In genomic region chr16:49156193-49156592, GRCm38 (mm10) we compare ENCODE assay signal across 18 mouse cellular contexts.
"Had no signal": no experiment of that assay in that cellular context is flagged by ENCODE, and none has a peak within 500 bp of the region (broad histone marks: within the 10 kb centered on the region; RNA-seq: fewer than 3 reads in every experiment).

No protein-coding gene starts in this region.

- ATAC-seq: liver, embryonic 12.5 days had no signal

- H3K9me3 ChIP-seq: kidney, embryonic 15.5 days; limb, embryonic 10.5 days; limb, embryonic 13.5 days; liver, embryonic 12.5 days; liver, embryonic 15.5 days; lung, embryonic 15.5 days had no signal

- H3K27me3 ChIP-seq: kidney, embryonic 15.5 days; limb, embryonic 13.5 days; liver, embryonic 12.5 days; liver, embryonic 15.5 days; lung, embryonic 15.5 days had no signal

- H3K4me1 ChIP-seq: kidney, embryonic 15.5 days; limb, embryonic 10.5 days; limb, embryonic 13.5 days; liver, embryonic 12.5 days; liver, embryonic 15.5 days; lung, embryonic 15.5 days had no signal

- H3K9ac ChIP-seq: kidney, embryonic 15.5 days; limb, embryonic 13.5 days; liver, embryonic 12.5 days; liver, embryonic 15.5 days; lung, embryonic 15.5 days had no signal

- H3K27ac ChIP-seq: kidney, embryonic 15.5 days; layer of hippocampus, adult 2 months; limb, embryonic 10.5 days; limb, embryonic 13.5 days; liver, embryonic 12.5 days; liver, embryonic 15.5 days; lung, embryonic 15.5 days had no signal

- DNase-seq: kidney, adult 18-20 months; kidney, postnatal 10 days; layer of hippocampus, adult 9-11 months; liver; lung, adult 18-20 months; lung, postnatal 10 days; lung, postnatal 36 days; midbrain, embryonic 14.5 days; thymus, adult 18-20 months; thymus, postnatal 4 days had no signal

- H3K4me3 ChIP-seq: kidney, embryonic 15.5 days; layer of hippocampus, adult 2 months; limb, embryonic 10.5 days; limb, embryonic 13.5 days; liver, embryonic 12.5 days; liver, embryonic 15.5 days; lung, embryonic 15.5 days had no signal

- H3K36me3 ChIP-seq: kidney, embryonic 15.5 days; limb, embryonic 10.5 days; limb, embryonic 13.5 days; liver, embryonic 12.5 days; liver, embryonic 15.5 days; lung, embryonic 15.5 days had no signal

- H3K4me2 ChIP-seq: kidney, embryonic 15.5 days; limb, embryonic 13.5 days; liver, embryonic 12.5 days; liver, embryonic 15.5 days; lung, embryonic 15.5 days; midbrain, embryonic 11.5 days had no signal
